Mouse (Mus musculus) kidney, embryonic 16.5 days (tissue): ENCODE data around the gene Fam83c. TPM values are rescaled to one million over a fixed set of nuclear protein-coding genes. Genes with fewer than 3 reads are reported as not detected.

Source experiments
- ATAC-seq: fragments of 200-750 bp; cut with Nextera tagmentation; 2 replicates; pipeline ENCODE4 v1.8.0; 2017; ENCODE audit warnings: moderate TSS enrichment; ENCODE audit not compliant: low FRiP score, low TSS enrichment
- H3K27ac ChIP-seq: fragments of 300-500 bp; sonication (generic); 2 replicates; pipeline ENCODE4 v1.5.1; 2014; ENCODE audit warnings: low read length
- H3K27me3 ChIP-seq: fragments of 300-500 bp; sonication (generic); 2 replicates; pipeline ENCODE4 v1.6.1; 2014; ENCODE audit warnings: low read length, control low read depth, mixed read lengths; ENCODE audit not compliant: insufficient read depth
- H3K36me3 ChIP-seq: fragments of 300-500 bp; sonication (generic); 2 replicates; pipeline ENCODE4 v1.6.1; 2014; ENCODE audit warnings: low read length, control low read depth, mixed read lengths; ENCODE audit not compliant: insufficient read depth
- H3K4me1 ChIP-seq: fragments of 300-500 bp; sonication (generic); 2 replicates; pipeline ENCODE4 v1.6.1; 2014; ENCODE audit warnings: low read length, control low read depth, mixed read lengths; ENCODE audit not compliant: insufficient read depth
- H3K4me2 ChIP-seq: fragments of 300-500 bp; sonication (generic); replicated peaks from 2 replicates; pipeline ENCODE4 v1.6.1; 2014; ENCODE audit warnings: low read depth, low read length
- H3K4me3 ChIP-seq: fragments of 300-500 bp; sonication (generic); 2 replicates; pipeline ENCODE4 v1.5.1; 2014; ENCODE audit warnings: mild to moderate bottlenecking, low read length
- H3K9ac ChIP-seq: fragments of 300-500 bp; sonication (generic); replicated peaks from 2 replicates; pipeline ENCODE4 v1.6.1; 2014; ENCODE audit warnings: low read length
- H3K9me3 ChIP-seq: fragments of 300-500 bp; sonication (generic); 2 replicates; pipeline ENCODE4 v1.6.1; 2016; ENCODE audit warnings: low read length, control low read depth
- WGBS: fragments of 180-500 bp; shearing (Covaris S2); extraction: QIAGEN DNeasy Blood & Tissue Kit; methylation state at CpG from one replicate; pipeline ENCODE4 v1.1.7; 2014; 5-methylcytosine and 5-hydroxymethylcytosine counted together
- polyA plus RNA-seq: library from polyadenylated mRNA; unstranded; fragments of >200 nt; fragmentation: Nextera tagmentation; extraction: Ambion mirVana; gene quantifications from 2 replicates; pipeline ENCODE4 v1.2.1, GENCODE M21; 2015

Fam83c gene
- polyA plus RNA-seq, 1 experiment from 2014 or later = 0.21 TPM

DNA sequence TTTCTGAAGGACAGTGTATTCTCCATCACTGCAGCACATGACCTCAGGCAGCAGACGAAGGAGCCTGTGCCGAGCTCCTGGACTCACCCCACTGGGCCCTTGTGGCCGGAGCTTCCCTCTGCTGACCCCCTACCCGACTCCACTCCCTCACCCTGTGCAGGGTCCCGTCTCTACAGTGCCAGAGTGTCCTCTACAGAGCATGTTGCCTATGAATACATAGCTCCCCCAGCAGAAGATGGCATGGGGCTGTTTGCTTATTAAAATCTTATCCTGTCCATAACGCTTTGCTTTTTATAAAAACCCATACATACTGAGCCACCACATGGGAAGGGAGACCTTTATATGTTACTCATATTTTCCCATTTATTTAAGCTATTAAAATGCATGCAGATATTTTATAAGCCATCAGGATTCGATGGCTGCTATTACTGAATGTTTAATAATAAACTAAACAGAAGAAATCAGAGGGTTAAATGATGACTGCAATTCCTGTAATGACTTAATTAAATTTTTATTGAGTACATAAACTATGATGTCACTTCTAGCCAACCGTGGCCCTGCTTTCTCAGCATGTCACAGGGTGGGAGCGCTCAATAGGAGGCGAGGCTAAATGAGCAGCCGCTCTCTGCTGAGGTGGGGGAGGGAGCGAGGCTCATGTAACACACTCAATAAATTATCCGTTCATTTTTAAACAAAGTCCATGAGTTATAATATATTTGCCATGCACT, 28.1 kb upstream of the Fam83c start:
- WGBS = 35% methylated on average over 13 of the region's 13 CpGs
- peaks cover 20% of the 10 kb centered on the region for H3K4me1 ChIP-seq
- H3K9me3 ChIP-seq = 0 out of 2 replicates have a peak, but pooled peaks cover 3% of the 10 kb centered on the region
- no peaks in the 10 kb centered on the region for H3K27me3 ChIP-seq
- no peak overlapping the region for H3K9ac ChIP-seq
- ATAC-seq = peak; percentile 94
- 0 out of 2 replicates have a peak overlapping the region, but pooled peaks have one; percentile 19 for H3K4me2 ChIP-seq
- peaks cover 9% of the 10 kb centered on the region for H3K36me3 ChIP-seq
- H3K4me3 ChIP-seq = no peak overlapping the region
- no peak overlapping the region for H3K27ac ChIP-seq

DNA sequence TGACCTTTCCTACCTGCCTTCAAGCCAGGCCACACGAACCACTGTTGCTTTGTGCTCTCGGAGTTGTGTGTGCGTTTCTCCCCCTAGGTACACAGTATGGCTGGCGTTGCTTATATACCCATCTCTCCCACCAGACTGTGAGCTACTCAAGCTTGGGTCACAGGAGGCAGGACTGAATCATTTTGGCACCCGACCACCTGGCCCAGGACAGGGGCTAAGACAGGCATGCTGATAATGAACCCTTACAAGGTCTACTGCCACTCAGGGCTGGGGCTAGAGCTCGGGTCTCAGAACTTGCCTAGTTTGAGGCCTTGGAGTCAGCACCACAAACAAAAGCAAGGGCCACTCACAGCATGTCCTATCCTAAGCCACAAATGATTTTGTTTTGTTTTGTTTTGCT, 26.9 kb upstream of the Fam83c start:
- WGBS = 85% methylated on average over 6 of the region's 6 CpGs
- Histone ChIP-seq H3K36me3 (peaks cover 15% of the 10 kb centered on the region), H3K27me3 (no peaks in the 10 kb centered on the region), H3K4me2 (no peak overlapping the region), H3K9me3 (0 out of 2 replicates have a peak, but pooled peaks cover 3% of the 10 kb centered on the region), H3K9ac (no peak overlapping the region), H3K4me3 (no peak overlapping the region), H3K4me1 (peaks cover 20% of the 10 kb centered on the region), H3K27ac (no peak overlapping the region)
- ATAC-seq = no peak

DNA sequence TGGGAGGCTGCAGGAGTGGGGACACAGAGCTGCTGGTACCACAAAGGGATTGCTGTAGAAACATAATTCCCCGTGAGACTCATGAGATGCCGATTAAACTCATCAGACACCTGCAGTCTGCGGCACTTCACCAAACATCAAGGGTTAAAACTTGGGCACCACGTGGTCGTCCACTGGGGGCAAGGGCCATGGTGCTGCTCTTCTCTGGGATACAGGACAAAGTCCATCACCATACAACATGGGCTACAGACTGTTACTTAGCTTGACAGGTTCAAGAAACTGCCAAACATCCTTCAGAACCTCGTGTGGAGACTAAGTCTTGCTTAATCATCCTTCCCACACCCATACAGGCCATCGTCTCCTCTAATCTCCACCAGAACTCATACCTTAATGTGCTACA, 25.4 kb upstream of the Fam83c start:
- 84% methylated on average over 7 of the region's 7 CpGs for WGBS
- Histone ChIP-seq H3K36me3 (peaks cover 18% of the 10 kb centered on the region), H3K4me3 (no peak overlapping the region), H3K27ac (no peak overlapping the region), H3K27me3 (no peaks in the 10 kb centered on the region), H3K9ac (no peak overlapping the region), H3K4me1 (peaks cover 20% of the 10 kb centered on the region), H3K4me2 (no peak overlapping the region), H3K9me3 (0 out of 2 replicates have a peak, but pooled peaks cover 3% of the 10 kb centered on the region)
- no peak for ATAC-seq

DNA sequence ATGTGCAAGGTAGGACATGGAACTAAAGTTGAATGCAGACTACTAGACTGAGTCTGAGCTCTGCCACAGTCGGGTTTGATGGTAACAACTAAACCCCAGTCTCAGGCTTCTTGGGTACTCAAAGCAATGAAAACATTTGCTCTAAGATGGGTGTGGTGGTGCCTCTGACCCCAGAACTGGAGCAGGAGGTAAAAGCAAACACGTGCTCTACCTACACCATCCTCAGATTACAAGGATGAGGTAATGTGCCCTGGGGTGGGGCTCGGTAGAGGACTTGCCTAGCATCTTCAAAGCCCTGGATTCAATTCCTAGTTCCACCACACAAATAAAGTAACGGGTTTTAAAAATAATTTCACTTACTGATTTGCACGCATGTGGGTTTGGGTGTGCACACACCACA, 17.9 kb upstream of the Fam83c start:
- Histone ChIP-seq H3K9me3 (no peaks in the 10 kb centered on the region), H3K9ac (no peak overlapping the region), H3K27ac (no peak overlapping the region), H3K4me3 (no peak overlapping the region), H3K27me3 (no peaks in the 10 kb centered on the region), H3K4me2 (no peak overlapping the region), H3K4me1 (no peaks in the 10 kb centered on the region), H3K36me3 (peaks cover 32% of the 10 kb centered on the region)
- 64% methylated on average over 5 of the region's 5 CpGs for WGBS
- ATAC-seq = no peak

DNA sequence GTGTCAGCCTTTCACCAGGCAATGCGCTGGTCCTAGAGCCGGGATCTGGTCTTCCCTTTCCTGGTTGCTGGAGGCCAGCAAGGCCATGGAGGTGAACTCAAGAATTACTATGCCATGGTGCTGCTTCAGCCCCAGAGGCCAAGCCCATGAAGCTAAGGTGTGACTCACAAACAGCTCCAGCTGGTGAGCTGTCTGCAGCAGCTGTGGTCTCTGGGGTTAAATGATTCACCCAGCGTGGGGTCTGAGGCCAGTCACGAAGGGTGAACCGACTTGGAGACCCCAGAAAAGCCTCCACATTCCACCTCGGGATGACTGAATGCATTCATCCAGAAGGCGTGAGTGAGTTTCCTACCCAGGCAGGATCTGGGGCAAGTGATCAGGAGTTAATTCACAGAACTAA, 15.5 kb upstream of the Fam83c start:
- Histone ChIP-seq H3K4me2 (no peak overlapping the region), H3K9me3 (no peaks in the 10 kb centered on the region), H3K36me3 (peaks cover 35% of the 10 kb centered on the region), H3K27ac (no peak overlapping the region), H3K9ac (no peak overlapping the region), H3K4me1 (no peaks in the 10 kb centered on the region), H3K27me3 (no peaks in the 10 kb centered on the region), H3K4me3 (no peak overlapping the region)
- no peak for ATAC-seq
- WGBS = 84% methylated on average over 7 of the region's 7 CpGs

DNA sequence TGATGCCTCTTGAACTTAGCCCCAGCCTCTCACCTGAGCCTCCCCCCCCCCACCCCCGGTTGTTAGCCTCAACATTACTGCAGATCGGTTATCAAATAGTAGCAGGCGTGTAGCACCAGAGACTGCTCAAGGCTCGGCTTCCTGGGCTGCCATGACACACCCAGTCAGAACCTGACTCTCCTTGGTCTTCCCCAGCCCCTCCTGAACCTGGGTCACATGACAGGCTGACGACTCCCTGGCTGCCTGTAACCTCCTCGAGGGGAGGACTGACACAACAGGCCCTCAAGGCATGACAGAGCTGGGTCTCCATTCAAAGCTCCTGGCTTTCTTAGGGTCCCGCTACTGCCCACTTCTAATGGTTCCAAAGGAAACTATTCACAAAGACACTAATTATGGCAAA, 14.8 kb upstream of the Fam83c start:
- H3K36me3 ChIP-seq = peaks cover 35% of the 10 kb centered on the region
- no peak overlapping the region for H3K4me2 ChIP-seq
- no peak overlapping the region for H3K9ac ChIP-seq
- H3K27ac ChIP-seq = no peak overlapping the region
- no peaks in the 10 kb centered on the region for H3K27me3 ChIP-seq
- H3K4me1 ChIP-seq = no peaks in the 10 kb centered on the region
- H3K4me3 ChIP-seq = no peak overlapping the region
- WGBS = 55% methylated on average over 7 of the region's 7 CpGs
- H3K9me3 ChIP-seq = no peaks in the 10 kb centered on the region
- no peak for ATAC-seq

DNA sequence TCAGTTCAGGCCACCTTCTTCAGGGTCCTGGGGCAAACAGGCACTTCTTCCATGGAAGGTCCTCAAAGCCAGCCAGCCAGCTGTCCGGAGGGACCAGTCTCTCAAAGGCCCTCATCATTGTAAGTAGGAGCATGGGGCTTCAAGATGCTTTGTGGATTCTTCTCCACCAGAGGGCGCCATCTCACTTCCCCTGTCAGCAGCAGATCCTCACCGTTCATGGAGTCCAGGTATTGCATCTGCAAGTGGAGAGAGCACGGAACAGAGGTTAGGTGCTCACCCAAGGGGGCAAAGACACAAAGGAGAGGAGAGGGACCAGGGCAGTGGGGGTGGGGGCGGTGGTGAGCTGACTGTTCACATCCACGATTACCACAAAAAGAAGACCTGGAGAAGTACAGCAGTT, 13.6 kb upstream of the Fam83c start:
- no peak overlapping the region for H3K9ac ChIP-seq
- no peak overlapping the region for H3K4me3 ChIP-seq
- no peak overlapping the region for H3K4me2 ChIP-seq
- peak; percentile 41; the same call in 1 of the 2 replicates for ATAC-seq
- H3K9me3 ChIP-seq = no peaks in the 10 kb centered on the region
- no peaks in the 10 kb centered on the region for H3K27me3 ChIP-seq
- H3K4me1 ChIP-seq = no peaks in the 10 kb centered on the region
- H3K36me3 ChIP-seq = peaks cover 31% of the 10 kb centered on the region
- H3K27ac ChIP-seq = no peak overlapping the region
- WGBS = 34% methylated on average over 6 of the region's 6 CpGs

DNA sequence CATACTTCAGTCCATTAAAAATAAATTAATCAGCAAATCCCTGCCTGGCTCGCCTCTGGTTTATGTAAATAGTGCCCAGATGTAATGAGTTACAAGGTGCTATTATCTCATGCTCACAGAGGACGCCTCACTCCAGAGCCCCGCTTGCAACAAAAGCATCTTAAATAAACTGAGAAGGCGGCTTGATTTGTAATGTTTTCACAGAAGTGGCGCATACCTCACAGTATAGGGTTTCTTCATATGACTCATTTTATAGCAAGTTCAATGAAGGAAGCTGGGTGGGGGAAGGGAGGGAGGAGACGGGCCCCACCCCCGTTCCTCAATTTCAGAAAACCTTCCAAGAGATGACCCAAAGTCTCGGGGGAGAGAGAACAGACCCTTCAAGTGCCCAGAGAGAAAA, 12.3 kb upstream of the Fam83c start:
- no peaks in the 10 kb centered on the region for H3K27me3 ChIP-seq
- no peak overlapping the region for H3K9ac ChIP-seq
- peaks cover 28% of the 10 kb centered on the region for H3K36me3 ChIP-seq
- no peaks in the 10 kb centered on the region for H3K4me1 ChIP-seq
- ATAC-seq = no peak
- H3K27ac ChIP-seq = no peak overlapping the region
- H3K4me3 ChIP-seq = no peak overlapping the region
- H3K4me2 ChIP-seq = no peak overlapping the region
- 50% methylated on average over 8 of the region's 8 CpGs for WGBS
- no peaks in the 10 kb centered on the region for H3K9me3 ChIP-seq

DNA sequence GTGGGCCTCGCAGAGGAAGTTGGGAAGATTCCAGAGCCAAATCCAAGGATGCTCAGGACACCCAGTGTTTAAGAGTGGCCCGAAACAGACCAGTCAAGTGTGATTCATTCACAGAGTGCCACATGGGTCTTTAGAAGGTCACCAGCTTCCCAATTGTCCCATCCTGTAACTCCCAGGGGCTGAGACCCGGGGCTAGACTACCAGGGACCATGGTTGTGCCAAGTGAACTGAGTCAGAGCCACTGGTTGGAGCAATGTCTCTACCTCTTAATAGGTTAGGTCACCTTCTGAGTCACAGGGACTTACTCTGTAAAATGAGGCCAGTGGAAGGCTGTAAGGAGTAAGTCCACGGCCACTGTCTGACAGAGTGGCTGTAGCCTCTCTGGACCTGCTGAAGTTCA, 4.3 kb upstream of the Fam83c start:
- Histone ChIP-seq H3K4me3 (no peak overlapping the region), H3K27ac (no peak overlapping the region), H3K4me2 (no peak overlapping the region), H3K27me3 (no peaks in the 10 kb centered on the region), H3K36me3 (no peaks in the 10 kb centered on the region), H3K9ac (no peak overlapping the region), H3K4me1 (no peaks in the 10 kb centered on the region), H3K9me3 (no peaks in the 10 kb centered on the region)
- WGBS = 78% methylated on average over 4 of the region's 4 CpGs
- ATAC-seq = no peak

DNA sequence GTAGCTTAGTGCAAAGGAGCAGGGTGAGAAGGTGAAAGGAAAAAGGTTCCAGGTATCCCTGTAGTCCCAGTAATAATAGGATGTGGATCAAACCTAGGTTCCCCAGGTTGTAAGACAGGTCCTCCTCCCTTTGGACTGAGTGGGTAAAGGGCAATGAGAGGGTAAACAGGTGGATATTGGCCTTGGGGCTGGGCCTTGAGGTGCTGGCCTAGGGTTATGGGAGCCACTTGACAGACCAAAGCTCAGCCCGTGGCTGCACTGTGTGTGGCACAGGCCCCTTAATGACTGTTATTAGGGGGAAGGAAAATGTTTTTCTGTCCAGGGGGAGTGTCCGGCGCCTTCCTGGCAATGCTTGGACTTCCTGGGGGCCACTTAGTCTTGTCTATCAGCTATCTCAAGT, 3.3 kb upstream of the Fam83c start:
- H3K36me3 ChIP-seq = no peaks in the 10 kb centered on the region
- no peak overlapping the region for H3K27ac ChIP-seq
- no peaks in the 10 kb centered on the region for H3K4me1 ChIP-seq
- no peak overlapping the region for H3K4me2 ChIP-seq
- no peaks in the 10 kb centered on the region for H3K9me3 ChIP-seq
- no peak overlapping the region for H3K9ac ChIP-seq
- no peak overlapping the region for H3K4me3 ChIP-seq
- WGBS = 59% methylated on average over 3 of the region's 3 CpGs
- ATAC-seq = no peak
- no peaks in the 10 kb centered on the region for H3K27me3 ChIP-seq
